Mouse (Mus musculus): Measurements from ENCODE around the gene Upf3b.
"Not testable (repeated sequence)": the region's sequence is repeated elsewhere in the genome, so short reads cannot be mapped to it uniquely, and the experiment has no call there.

The Upf3b gene

GRCm38 (mm10) chrX:37110193-37110880 lies at the start of gene Upf3b:
Upf3b (minus strand) TSS chrX:37110322.
- DNase-seq (ENCODE audit: low read depth, low spot score) = peak; percentile 87

- no peak for DNase-seq (ENCODE audit: low read depth, low spot score)
These were observed 47.7 kb upstream of the Upf3b start for GRCm38 (mm10) chrX:37157839-37158238.

GRCm38 (mm10) chrX:37144954-37145353 lies 34.8 kb upstream of the Upf3b start:
- DNase-seq (ENCODE audit: low read depth, low spot score) = no peak

GRCm38 (mm10) chrX:37144498-37144897 lies 34.4 kb upstream of the Upf3b start:
- not testable (repeated sequence) for DNase-seq (ENCODE audit: low read depth, low spot score)

- no peak for DNase-seq (ENCODE audit: low read depth, low spot score)
These were observed 31.6 kb upstream of the Upf3b start for GRCm38 (mm10) chrX:37141732-37142131.

GRCm38 (mm10) chrX:37126671-37127358 lies 16.7 kb upstream of the Upf3b start, which contains the start of gene Nkap:
Nkap (plus strand) TSS chrX:37126795.
- DNase-seq (ENCODE audit: low read depth, low spot score) = peak; percentile 73

- DNase-seq (ENCODE audit: low read depth, low spot score) = no peak
These were observed 15.4 kb upstream of the Upf3b start for GRCm38 (mm10) chrX:37125511-37125910.

- DNase-seq (ENCODE audit: low read depth, low spot score) = no peak
These were observed 10.1 kb upstream of the Upf3b start for GRCm38 (mm10) chrX:37120212-37120611.

- no peak for DNase-seq (ENCODE audit: low read depth, low spot score)
These were observed 9.5 kb upstream of the Upf3b start for GRCm38 (mm10) chrX:37119585-37119984.

GRCm38 (mm10) chrX:37117085-37117484 lies 7.0 kb upstream of the Upf3b start:
- DNase-seq (ENCODE audit: low read depth, low spot score) = no peak

GRCm38 (mm10) chrX:37110881-37111193 lies 715 bp upstream of the Upf3b start:
- no peak for DNase-seq (ENCODE audit: low read depth, low spot score)

- DNase-seq (ENCODE audit: low read depth, low spot score) = no peak
These were observed 463 bp downstream of the Upf3b start for GRCm38 (mm10) chrX:37109526-37110192.

GRCm38 (mm10) chrX:37103826-37104225 lies 6.3 kb downstream of the Upf3b start:
- no peak for DNase-seq (ENCODE audit: low read depth, low spot score)

GRCm38 (mm10) chrX:37098681-37099080 lies 11.4 kb downstream of the Upf3b start:
- DNase-seq (ENCODE audit: low read depth, low spot score) = no peak

- DNase-seq (ENCODE audit: low read depth, low spot score) = no peak
These were observed 14.9 kb downstream of the Upf3b start for GRCm38 (mm10) chrX:37095106-37095768.

GRCm38 (mm10) chrX:37091457-37091856 lies 18.7 kb downstream of the Upf3b start:
- DNase-seq (ENCODE audit: low read depth, low spot score) = no peak

GRCm38 (mm10) chrX:37088778-37089177 lies 21.3 kb downstream of the Upf3b start:
- DNase-seq (ENCODE audit: low read depth, low spot score) = no peak

- no peak for DNase-seq (ENCODE audit: low read depth, low spot score)
These were observed 24.5 kb downstream of the Upf3b start for GRCm38 (mm10) chrX:37085665-37086064.

GRCm38 (mm10) chrX:37084927-37085660 lies 25.0 kb downstream of the Upf3b start, which contains the start of gene Rpl39:
Rpl39 (minus strand) TSS chrX:37085402.
- peak; percentile 76 for DNase-seq (ENCODE audit: low read depth, low spot score)

- no peak for DNase-seq (ENCODE audit: low read depth, low spot score)
These were observed 25.7 kb downstream of the Upf3b start for GRCm38 (mm10) chrX:37084318-37084926.

- DNase-seq (ENCODE audit: low read depth, low spot score) = no peak
These were observed 28.9 kb downstream of the Upf3b start for GRCm38 (mm10) chrX:37081194-37081593.

All from embryo, embryonic 11.5 days (tissue).